Mouse (Mus musculus) forebrain, embryonic 14.5 days (tissue): Measurements from ENCODE around the gene Anks1b. TPM values are rescaled to one million over a fixed set of nuclear protein-coding genes. Genes with fewer than 3 reads are reported as not detected.

Experiments used
- ATAC-seq: fragments of 200-750 bp; cut with Nextera tagmentation; 2 replicates; pipeline ENCODE4 v1.8.0; 2017; ENCODE audit warnings: mild to moderate bottlenecking, moderate library complexity
- DNase-seq: peaks from one replicate; pipeline ENCODE4 v3.0.0-alpha.2; 2015; ENCODE audit warnings: low spot score
- H3K27ac ChIP-seq: fragments of 300-500 bp; sonication (generic); 2 replicates; pipeline ENCODE4 v1.5.1; 2014; ENCODE audit warnings: low read depth, mild to moderate bottlenecking, control low read depth, low read length, moderate library complexity
- H3K27me3 ChIP-seq: fragments of 300-500 bp; sonication (generic); replicated peaks from 2 replicates; pipeline ENCODE4 v1.6.1; 2014; ENCODE audit warnings: low read length, control low read depth, mixed read lengths; ENCODE audit not compliant: control insufficient read depth, insufficient read depth
- H3K36me3 ChIP-seq: fragments of 300-500 bp; sonication (generic); 2 replicates; pipeline ENCODE4 v1.6.1; 2014; ENCODE audit warnings: low read length, control low read depth; ENCODE audit not compliant: control insufficient read depth, insufficient read depth
- H3K4me1 ChIP-seq: fragments of 300-500 bp; sonication (generic); 2 replicates; pipeline ENCODE4 v1.6.1; 2014; ENCODE audit warnings: antibody characterized with exemption, low read length, control low read depth; ENCODE audit not compliant: control insufficient read depth, insufficient read depth
- H3K4me2 ChIP-seq: fragments of 300-500 bp; sonication (generic); 2 replicates; pipeline ENCODE4 v1.6.1; 2014; ENCODE audit warnings: mild to moderate bottlenecking, control low read depth, low read length
- H3K4me3 ChIP-seq: fragments of 300-500 bp; sonication (generic); 2 replicates; pipeline ENCODE4 v1.5.1; 2014; ENCODE audit warnings: low read depth, low read length, control low read depth
- H3K9ac ChIP-seq: fragments of 300-500 bp; sonication (generic); 2 replicates; pipeline ENCODE4 v1.6.1; 2014; ENCODE audit warnings: mild to moderate bottlenecking, low read length, control low read depth, moderate library complexity
- H3K9me3 ChIP-seq: fragments of 300-500 bp; sonication (generic); replicated peaks from 2 replicates; pipeline ENCODE4 v1.6.1; 2016; ENCODE audit warnings: low read length, control low read depth, mixed read lengths; ENCODE audit not compliant: control insufficient read depth
- WGBS: fragments of 180-500 bp; shearing (Covaris S2); extraction: QIAGEN DNeasy Blood & Tissue Kit; methylation state at CpG from one replicate; pipeline ENCODE4 v1.1.7; 2014; 5-methylcytosine and 5-hydroxymethylcytosine counted together
- polyA plus RNA-seq: library from polyadenylated mRNA; unstranded; fragments of >200 nt; fragmentation: Nextera tagmentation; extraction: Ambion mirVana; gene quantifications from 2 replicates; pipeline ENCODE4 v1.2.1, GENCODE M21; 2014

The Anks1b gene
- polyA plus RNA-seq, 1 experiment from 2014 or later: 36.0 TPM

DNA sequence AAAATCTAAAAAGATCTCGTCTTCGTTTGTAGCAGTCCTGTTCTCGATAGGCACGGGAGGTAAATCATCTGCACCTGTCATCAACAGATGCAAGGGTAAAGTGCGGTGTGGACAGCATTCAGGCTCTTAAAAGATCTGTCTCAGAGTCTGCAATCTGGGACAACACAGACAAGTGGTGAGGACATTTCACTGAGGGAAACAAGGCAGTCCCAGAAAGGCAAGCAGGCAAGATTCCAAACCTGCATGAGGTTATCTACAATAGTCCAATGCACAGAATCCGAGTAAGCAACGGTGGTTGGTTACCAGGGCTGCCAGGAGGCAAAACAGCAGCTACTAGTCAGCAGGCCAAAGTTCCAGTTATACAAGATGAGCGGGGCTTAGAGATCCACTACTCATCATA is 912.4 kb downstream of the Anks1b start:
- Histone ChIP-seq H3K9me3 (no peaks in the 10 kb centered on the region), H3K36me3 (no peaks in the 10 kb centered on the region), H3K27me3 (no peaks in the 10 kb centered on the region), H3K4me2 (no peak overlapping the region), H3K27ac (no peak overlapping the region), H3K4me3 (no peak overlapping the region), H3K4me1 (no peaks in the 10 kb centered on the region), H3K9ac (no peak overlapping the region)
- 90% methylated on average over 8 of the region's 8 CpGs for WGBS
- ATAC-seq (no peak), DNase-seq (no peak)

DNA sequence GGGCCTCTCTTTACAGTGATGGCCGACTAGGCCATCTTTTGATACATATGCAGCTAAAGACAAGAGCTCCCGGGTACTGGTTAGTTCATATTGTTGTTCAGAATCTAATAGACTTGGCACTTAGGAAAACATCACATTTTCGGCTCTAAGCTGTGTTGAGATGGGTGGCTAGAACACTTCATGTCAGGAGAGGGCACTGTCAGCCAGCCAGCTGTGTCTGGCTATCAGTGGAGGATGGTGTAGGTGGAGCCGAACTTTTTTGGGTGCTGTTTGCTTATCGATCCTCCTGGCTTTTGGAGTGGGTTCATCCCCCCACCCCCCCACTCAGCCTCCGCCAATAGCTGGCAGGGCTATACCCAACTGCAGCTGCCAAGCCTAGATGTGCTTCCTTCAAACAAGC is 929.8 kb downstream of the Anks1b start:
- Histone ChIP-seq H3K4me1 (no peaks in the 10 kb centered on the region), H3K4me2 (no peak overlapping the region), H3K27me3 (no peaks in the 10 kb centered on the region), H3K9ac (no peak overlapping the region), H3K27ac (no peak overlapping the region), H3K4me3 (no peak overlapping the region), H3K9me3 (no peaks in the 10 kb centered on the region), H3K36me3 (no peaks in the 10 kb centered on the region)
- DNase-seq (no peak), ATAC-seq (no peak)
- WGBS: 58% methylated on average over 6 of the region's 6 CpGs

DNA sequence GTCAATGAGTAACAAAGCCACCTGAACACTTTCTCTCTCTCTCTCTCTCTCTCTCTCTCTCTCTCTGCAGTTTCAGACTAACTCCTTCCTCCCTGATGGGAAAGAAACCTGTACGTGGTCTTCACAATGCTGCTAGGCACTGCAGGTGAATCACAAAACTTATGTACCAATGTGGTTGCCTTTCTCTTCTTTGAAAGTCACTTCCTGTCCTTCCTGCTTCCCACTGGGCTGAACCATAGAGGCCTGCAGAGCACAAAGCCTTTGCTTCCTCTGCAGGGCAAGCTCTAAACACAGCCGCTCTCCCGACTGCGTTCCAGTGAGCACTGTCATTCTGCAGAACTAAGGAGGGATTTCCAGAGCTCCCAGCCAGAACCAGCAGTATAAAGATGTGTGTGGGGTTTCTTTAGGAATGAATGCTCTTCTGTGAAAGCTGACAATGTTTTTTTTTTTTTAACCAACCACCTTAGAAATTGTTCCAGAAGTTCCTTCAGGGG is 931.3 kb downstream of the Anks1b start:
- H3K9ac ChIP-seq: no peak overlapping the region
- DNase-seq (no peak), ATAC-seq (no peak)
- no peak overlapping the region for H3K4me3 ChIP-seq
- H3K27me3 ChIP-seq: no peaks in the 10 kb centered on the region
- no peak overlapping the region for H3K4me2 ChIP-seq
- no peaks in the 10 kb centered on the region for H3K36me3 ChIP-seq
- WGBS: 12% methylated on average over 4 of the region's 4 CpGs
- no peaks in the 10 kb centered on the region for H3K9me3 ChIP-seq
- no peak overlapping the region for H3K27ac ChIP-seq
- H3K4me1 ChIP-seq: no peaks in the 10 kb centered on the region

DNA sequence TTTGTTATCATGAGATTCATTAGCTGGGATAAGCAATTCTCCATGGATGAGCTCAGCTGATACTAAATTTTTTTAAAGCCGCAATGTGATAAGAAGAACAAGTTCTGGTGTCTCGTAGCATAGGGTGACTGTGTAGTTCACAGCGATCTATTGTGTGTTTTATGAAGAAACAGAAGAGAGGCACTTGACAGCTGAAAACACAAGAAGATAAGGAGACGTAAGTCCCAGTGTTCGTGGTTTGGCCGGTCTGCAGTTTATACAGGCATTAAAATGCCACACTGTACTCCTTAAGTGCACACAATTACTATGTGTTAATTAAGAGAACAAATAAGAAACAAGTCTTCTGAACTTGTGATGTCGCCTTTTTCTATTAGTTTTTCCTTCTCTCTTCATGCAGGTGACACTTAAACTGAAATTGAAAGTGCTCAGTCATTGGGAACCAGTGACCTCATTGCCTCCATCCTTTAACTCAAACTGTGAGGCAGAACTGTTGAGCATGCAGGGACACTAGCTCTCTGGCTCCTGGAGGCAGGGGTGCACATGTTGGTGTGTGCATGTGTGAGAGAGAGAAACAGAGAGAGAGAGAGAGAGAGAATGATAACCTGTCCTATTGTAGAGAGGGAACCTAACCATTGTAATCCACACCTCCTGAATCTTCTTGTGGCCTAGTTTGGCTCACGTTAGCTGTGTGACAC is 935.5 kb downstream of the Anks1b start:
- Histone ChIP-seq H3K4me3 (no peak overlapping the region), H3K4me1 (0 out of 2 replicates have a peak, but pooled peaks cover 2% of the 10 kb centered on the region), H3K9me3 (no peaks in the 10 kb centered on the region), H3K27ac (no peak overlapping the region), H3K27me3 (no peaks in the 10 kb centered on the region), H3K36me3 (no peaks in the 10 kb centered on the region), H3K9ac (no peak overlapping the region), H3K4me2 (no peak overlapping the region)
- DNase-seq: no peak
- 75% methylated on average over 8 of the region's 8 CpGs for WGBS
- ATAC-seq: no peak

DNA sequence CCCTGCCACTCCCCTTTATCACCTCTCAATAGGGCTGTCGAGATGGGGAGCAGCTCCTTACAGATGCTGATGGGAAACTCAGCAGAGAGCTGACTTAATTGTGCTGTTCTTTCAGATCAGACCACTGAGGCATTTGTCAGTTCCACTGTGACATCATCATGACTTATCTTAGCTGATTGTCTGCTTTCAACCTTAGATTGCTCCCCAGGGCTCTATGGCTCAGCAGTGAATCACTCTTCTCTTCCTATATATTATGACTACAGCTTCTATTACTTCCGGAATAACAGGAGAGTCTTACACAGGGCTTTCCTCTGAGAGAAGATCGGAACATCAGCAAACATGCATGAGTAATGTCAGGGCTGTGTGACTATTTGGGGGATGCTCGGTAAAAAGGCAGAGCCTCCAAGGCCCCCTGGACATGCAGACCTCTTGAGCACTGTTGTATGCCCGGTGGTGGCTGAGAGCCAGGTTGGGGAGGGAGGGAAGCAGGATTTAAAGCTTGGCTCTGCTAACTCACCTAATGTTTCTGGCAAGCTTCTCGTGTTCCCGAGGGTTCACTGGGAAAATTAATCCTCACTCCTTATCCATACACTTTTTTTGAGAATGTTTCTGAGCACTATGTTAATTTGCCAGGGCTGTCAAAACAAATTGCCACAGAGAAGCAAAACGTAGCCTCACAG is 936.7 kb downstream of the Anks1b start:
- Histone ChIP-seq H3K36me3 (no peaks in the 10 kb centered on the region), H3K9me3 (no peaks in the 10 kb centered on the region), H3K4me1 (peaks cover 5% of the 10 kb centered on the region; the same call in 1 of the 2 replicates), H3K27ac (no peak overlapping the region), H3K9ac (no peak overlapping the region), H3K27me3 (no peaks in the 10 kb centered on the region), H3K4me3 (no peak overlapping the region), H3K4me2 (no peak overlapping the region)
- ATAC-seq: peak; percentile 26; the same call in 1 of the 2 replicates
- 16% methylated on average over 8 of the region's 8 CpGs for WGBS
- DNase-seq: no peak

DNA sequence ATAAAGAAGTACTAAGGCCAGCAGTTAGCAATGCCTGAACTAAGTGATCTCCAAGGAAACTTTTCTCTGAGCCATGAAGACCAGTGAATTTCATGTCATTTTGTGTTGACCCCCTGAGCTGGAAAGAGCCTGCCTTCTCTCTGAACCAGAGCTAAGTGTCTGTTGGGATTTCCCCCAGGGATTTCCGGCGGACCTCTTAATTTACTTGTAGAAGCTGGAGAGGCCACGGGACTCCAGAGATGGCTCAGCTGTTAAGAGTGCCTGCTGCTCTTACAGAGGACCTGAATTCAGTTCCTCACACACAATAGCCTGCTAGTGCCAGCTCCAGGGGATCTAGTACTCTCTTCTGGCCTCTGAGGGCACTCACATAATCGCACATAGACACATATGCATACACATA is 938.1 kb downstream of the Anks1b start:
- Histone ChIP-seq H3K9ac (no peak overlapping the region), H3K4me1 (peaks cover 7% of the 10 kb centered on the region; the same call in 1 of the 2 replicates), H3K27me3 (no peaks in the 10 kb centered on the region), H3K36me3 (no peaks in the 10 kb centered on the region), H3K4me3 (no peak overlapping the region), H3K27ac (no peak overlapping the region), H3K9me3 (no peaks in the 10 kb centered on the region), H3K4me2 (no peak overlapping the region)
- DNase-seq: no peak
- no peak for ATAC-seq
- 87% methylated on average over 4 of the region's 4 CpGs for WGBS

DNA sequence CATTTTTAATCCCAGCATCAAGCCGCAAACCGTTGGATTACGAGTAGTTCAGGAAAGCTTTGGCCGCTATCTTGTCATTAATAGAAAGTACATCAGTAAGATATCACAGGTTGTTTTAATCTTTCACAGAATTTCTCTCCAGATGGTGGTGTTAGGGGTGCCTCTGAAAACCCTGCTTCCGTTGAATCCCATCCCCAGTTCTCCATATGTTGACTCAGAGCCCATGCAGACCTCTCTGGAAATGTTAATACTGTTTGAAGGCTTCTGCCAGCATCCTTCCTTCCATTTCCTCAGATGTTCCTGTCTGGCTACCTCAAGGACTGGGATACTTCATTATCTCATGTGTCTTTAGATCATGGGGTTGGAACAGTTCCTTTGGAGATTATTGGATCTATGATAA is 940.0 kb downstream of the Anks1b start:
- Histone ChIP-seq H3K9me3 (no peaks in the 10 kb centered on the region), H3K36me3 (no peaks in the 10 kb centered on the region), H3K4me1 (peaks cover 16% of the 10 kb centered on the region), H3K27me3 (no peaks in the 10 kb centered on the region), H3K27ac (no peak overlapping the region), H3K4me2 (no peak overlapping the region), H3K9ac (no peak overlapping the region), H3K4me3 (no peak overlapping the region)
- WGBS: 85% methylated on average over 5 of the region's 5 CpGs
- ATAC-seq (no peak), DNase-seq (no peak)

DNA sequence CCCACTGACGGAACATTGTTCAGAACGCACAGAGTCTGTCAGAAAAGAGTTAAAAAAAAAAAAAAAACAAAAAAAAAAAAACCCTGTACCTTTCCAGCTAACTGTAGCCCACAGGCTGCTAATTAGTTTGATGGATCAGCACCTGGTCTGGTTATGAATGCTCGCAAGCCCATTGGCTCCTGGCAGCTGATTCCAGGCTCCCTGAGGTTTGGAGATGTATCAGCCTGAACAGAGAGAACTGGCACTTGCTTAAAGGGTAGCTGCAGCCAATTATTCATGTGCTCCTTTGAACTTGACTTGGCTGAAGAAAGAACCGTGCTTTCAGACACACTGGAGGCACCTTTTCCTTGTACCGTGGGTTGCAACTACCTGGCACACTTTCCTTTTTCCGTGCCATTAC is 941.1 kb downstream of the Anks1b start:
- WGBS: 20% methylated on average over 6 of the region's 6 CpGs
- Histone ChIP-seq H3K9me3 (no peaks in the 10 kb centered on the region), H3K4me2 (no peak overlapping the region), H3K4me3 (no peak overlapping the region), H3K9ac (no peak overlapping the region), H3K36me3 (no peaks in the 10 kb centered on the region), H3K27ac (no peak overlapping the region), H3K4me1 (peaks cover 21% of the 10 kb centered on the region), H3K27me3 (no peaks in the 10 kb centered on the region)
- peak; percentile 65 for DNase-seq
- ATAC-seq: peak; percentile 62; the same call in 1 of the 2 replicates
